Mouse (Mus musculus) embryonic facial prominence, embryonic 12.5 days (tissue): ENCODE measurements around the gene Gm20605. TPM values are rescaled to one million over a fixed set of nuclear protein-coding genes. Genes with fewer than 3 reads are reported as not detected.

Experiments
- ATAC-seq: fragments of 200-750 bp; cut with Nextera tagmentation; 2 replicates; pipeline ENCODE4 v1.8.0; 2017; ENCODE audit not compliant: insufficient number of reproducible peaks, insufficient read depth, low FRiP score, low TSS enrichment
- H3K27ac ChIP-seq: fragments of 300-500 bp; sonication (generic); 2 replicates; pipeline ENCODE4 v1.5.1; 2016; ENCODE audit warnings: mild to moderate bottlenecking
- H3K27me3 ChIP-seq: fragments of 300-500 bp; sonication (generic); 2 replicates; pipeline ENCODE4 v1.6.1; 2016; ENCODE audit warnings: mild to moderate bottlenecking, moderate library complexity
- H3K36me3 ChIP-seq: fragments of 300-500 bp; sonication (generic); 2 replicates; pipeline ENCODE4 v1.6.1; 2016; ENCODE audit warnings: mild to moderate bottlenecking
- H3K4me1 ChIP-seq: fragments of 300-500 bp; sonication (generic); 2 replicates; pipeline ENCODE4 v1.6.1; 2016
- H3K4me2 ChIP-seq: fragments of 300-500 bp; sonication (generic); replicated peaks from 2 replicates; pipeline ENCODE4 v1.6.1; 2016; ENCODE audit warnings: mild to moderate bottlenecking, moderate library complexity
- H3K4me3 ChIP-seq: fragments of 300-500 bp; sonication (generic); 2 replicates; pipeline ENCODE4 v1.5.1; 2016; ENCODE audit warnings: mild to moderate bottlenecking
- H3K9ac ChIP-seq: fragments of 300-500 bp; sonication (generic); 2 replicates; pipeline ENCODE4 v1.6.1; 2016; ENCODE audit warnings: mild to moderate bottlenecking, moderate library complexity
- H3K9me3 ChIP-seq: fragments of 300-500 bp; sonication (generic); 2 replicates; pipeline ENCODE4 v1.6.1; 2016; ENCODE audit warnings: mild to moderate bottlenecking, moderate library complexity
- WGBS: fragments of 180-500 bp; shearing (Covaris S2); methylation state at CpG from one replicate; pipeline ENCODE4 v1.1.7; 2016; 5-methylcytosine and 5-hydroxymethylcytosine counted together
- polyA plus RNA-seq: library from polyadenylated mRNA; unstranded; fragments of >200 nt; fragmentation: Nextera tagmentation; extraction: Ambion mirVana; gene quantifications from 2 replicates; pipeline ENCODE4 v1.2.1, GENCODE M21; 2016

Gm20605 gene
- polyA plus RNA-seq = 9.2 and 11.8 TPM in 2 replicates

- WGBS = under 1% methylated on average over 46 of the region's 46 CpGs
- Histone ChIP-seq H3K9me3 (no peaks in the 10 kb centered on the region), H3K4me3 (peak within 1 kb of the TSS; percentile 77), H3K27ac (peak within 1 kb of the TSS; percentile 92), H3K9ac (peak within 1 kb of the TSS; percentile 77), H3K4me1 (peaks cover 28% of the 10 kb centered on the region), H3K4me2 (peak within 1 kb of the TSS; percentile 81), H3K27me3 (no peaks in the 10 kb centered on the region), H3K36me3 (peaks cover 9% of the 10 kb centered on the region)
- ATAC-seq = peak; percentile 97
Measured at GRCm38 (mm10) chr5:137628498-137629305, at the start of gene Gm20605, which contains the start of the genes Fbxo24 and Lrch4. TSS of gene Gm20605 (plus strand) at chr5:137629175. TSS of gene Fbxo24 (minus strand) at chr5:137629002. TSS of gene Lrch4 (plus strand) at chr5:137629121.

- Histone ChIP-seq H3K4me2 (no peak overlapping the region), H3K27me3 (peaks cover 12% of the 10 kb centered on the region), H3K9me3 (no peaks in the 10 kb centered on the region), H3K4me1 (peaks cover 10% of the 10 kb centered on the region; the same call in 1 of the 2 replicates), H3K36me3 (no peaks in the 10 kb centered on the region), H3K9ac (no peak overlapping the region), H3K4me3 (no peak overlapping the region), H3K27ac (no peak overlapping the region)
- WGBS = 82% methylated on average over 6 of the region's 6 CpGs
- ATAC-seq = no peak
Measured at GRCm38 (mm10) chr5:137580246-137580645, 48.7 kb upstream of the Gm20605 start.

GRCm38 (mm10) chr5:137582702-137583101, 46.3 kb upstream of the Gm20605 start:
- Histone ChIP-seq H3K27me3 (peaks cover 12% of the 10 kb centered on the region), H3K4me2 (peak overlapping the region; percentile 61; the same call in 1 of the 2 replicates), H3K36me3 (no peaks in the 10 kb centered on the region), H3K4me1 (peaks cover 10% of the 10 kb centered on the region; the same call in 1 of the 2 replicates), H3K9me3 (no peaks in the 10 kb centered on the region), H3K4me3 (no peak overlapping the region), H3K9ac (no peak overlapping the region), H3K27ac (no peak overlapping the region)
- ATAC-seq = no peak
- WGBS = 22% methylated on average over 8 of the region's 8 CpGs

DNA sequence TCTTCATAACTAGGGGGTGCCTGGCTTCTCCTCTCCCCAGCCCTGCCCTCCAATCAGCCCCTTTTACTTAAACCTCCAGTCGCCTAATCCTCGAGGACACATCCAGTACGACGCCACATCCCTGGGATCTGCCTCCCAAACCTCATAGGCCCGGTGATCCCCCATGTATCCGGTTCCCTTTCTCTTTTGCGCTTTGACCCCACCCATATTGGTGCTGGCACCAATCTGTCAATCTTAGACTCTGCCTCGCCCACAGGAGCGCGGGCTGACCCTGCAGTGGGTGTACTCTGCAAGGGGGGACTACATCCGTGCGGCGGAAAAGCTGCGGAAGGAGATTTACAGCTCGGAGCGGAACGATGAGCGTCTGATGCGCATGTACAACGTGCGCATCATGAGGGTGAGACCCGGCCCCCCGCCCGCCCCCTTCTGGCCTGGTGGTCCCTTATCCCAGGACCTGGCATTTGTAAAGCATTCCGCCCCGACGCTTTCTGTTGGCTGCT, 45.3 kb upstream of the Gm20605 start:
- H3K4me1 ChIP-seq = peaks cover 10% of the 10 kb centered on the region; the same call in 1 of the 2 replicates
- peak; percentile 60 for ATAC-seq
- no peaks in the 10 kb centered on the region for H3K36me3 ChIP-seq
- peak overlapping the region; percentile 61 for H3K4me2 ChIP-seq
- H3K4me3 ChIP-seq = peak overlapping the region; percentile 38
- H3K27ac ChIP-seq = 0 out of 2 replicates have a peak overlapping the region, but pooled peaks have one; percentile 31
- no peaks in the 10 kb centered on the region for H3K9me3 ChIP-seq
- H3K9ac ChIP-seq = peak overlapping the region; percentile 49
- WGBS = 6% methylated on average over 27 of the region's 27 CpGs
- peaks cover 12% of the 10 kb centered on the region for H3K27me3 ChIP-seq

- Histone ChIP-seq H3K4me2 (no peak overlapping the region), H3K9me3 (no peaks in the 10 kb centered on the region), H3K27ac (no peak overlapping the region), H3K36me3 (no peaks in the 10 kb centered on the region), H3K4me3 (no peak overlapping the region), H3K27me3 (peaks cover 12% of the 10 kb centered on the region), H3K9ac (no peak overlapping the region), H3K4me1 (peaks cover 10% of the 10 kb centered on the region; the same call in 1 of the 2 replicates)
- no peak for ATAC-seq
- 28% methylated on average over 8 of the region's 8 CpGs for WGBS
Measured at GRCm38 (mm10) chr5:137584976-137585375, 44.0 kb upstream of the Gm20605 start.

- Histone ChIP-seq H3K27me3 (no peaks in the 10 kb centered on the region), H3K4me2 (no peak overlapping the region), H3K36me3 (no peaks in the 10 kb centered on the region), H3K27ac (no peak overlapping the region), H3K4me3 (no peak overlapping the region), H3K4me1 (no peaks in the 10 kb centered on the region; the same call in 1 of the 2 replicates), H3K9me3 (no peaks in the 10 kb centered on the region), H3K9ac (no peak overlapping the region)
- WGBS = 71% methylated on average over 5 of the region's 5 CpGs
- no peak for ATAC-seq
Measured at GRCm38 (mm10) chr5:137590507-137590906, 38.5 kb upstream of the Gm20605 start.

GRCm38 (mm10) chr5:137595921-137596320, 33.1 kb upstream of the Gm20605 start:
- 79% methylated on average over 7 of the region's 7 CpGs for WGBS
- peaks cover 9% of the 10 kb centered on the region for H3K36me3 ChIP-seq
- no peak overlapping the region for H3K27ac ChIP-seq
- no peak overlapping the region for H3K9ac ChIP-seq
- no peak overlapping the region for H3K4me2 ChIP-seq
- no peaks in the 10 kb centered on the region for H3K27me3 ChIP-seq
- H3K4me1 ChIP-seq = peaks cover 12% of the 10 kb centered on the region
- H3K9me3 ChIP-seq = no peaks in the 10 kb centered on the region
- no peak for ATAC-seq
- no peak overlapping the region for H3K4me3 ChIP-seq

DNA sequence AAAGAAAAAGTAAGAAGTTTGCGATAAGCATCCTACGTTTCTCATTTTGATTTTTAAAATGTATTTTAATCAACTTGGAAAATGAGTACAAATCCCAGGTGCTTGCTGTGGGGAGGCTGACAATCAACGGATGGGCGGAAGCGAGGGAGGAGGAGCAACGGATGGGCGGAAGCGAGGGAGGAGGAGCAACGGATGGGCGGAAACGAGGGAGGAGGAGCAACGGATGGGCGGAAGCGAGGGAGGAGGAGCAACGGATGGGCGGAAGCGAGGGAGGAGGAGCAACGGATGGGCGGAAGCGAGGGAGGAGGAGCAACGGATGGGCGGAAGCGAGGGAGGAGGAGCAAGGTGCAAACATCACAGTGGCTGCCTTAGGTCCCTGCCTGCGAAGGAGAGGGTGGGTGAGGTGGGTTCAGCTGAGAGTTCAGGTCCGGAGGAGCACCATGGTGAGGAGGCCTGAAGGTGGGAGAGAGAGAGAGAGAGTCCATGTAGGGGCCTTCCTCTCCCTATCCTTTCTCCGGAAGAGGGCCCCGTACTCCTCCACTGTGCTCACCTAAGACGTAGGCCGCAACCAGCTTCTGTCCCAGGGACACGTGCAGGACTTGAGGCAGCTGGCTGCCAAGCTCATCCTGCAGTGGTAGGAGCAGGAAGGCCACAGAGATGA, 32.2 kb upstream of the Gm20605 start:
- H3K36me3 ChIP-seq = peaks cover 9% of the 10 kb centered on the region
- WGBS = 24% methylated on average over 28 of the region's 30 CpGs
- no peak overlapping the region for H3K27ac ChIP-seq
- peak overlapping the region; percentile 16; the same call in 1 of the 2 replicates for H3K4me2 ChIP-seq
- H3K4me1 ChIP-seq = peaks cover 12% of the 10 kb centered on the region
- H3K9me3 ChIP-seq = no peaks in the 10 kb centered on the region
- no peak for ATAC-seq
- H3K4me3 ChIP-seq = no peak overlapping the region
- H3K9ac ChIP-seq = no peak overlapping the region
- H3K27me3 ChIP-seq = no peaks in the 10 kb centered on the region

DNA sequence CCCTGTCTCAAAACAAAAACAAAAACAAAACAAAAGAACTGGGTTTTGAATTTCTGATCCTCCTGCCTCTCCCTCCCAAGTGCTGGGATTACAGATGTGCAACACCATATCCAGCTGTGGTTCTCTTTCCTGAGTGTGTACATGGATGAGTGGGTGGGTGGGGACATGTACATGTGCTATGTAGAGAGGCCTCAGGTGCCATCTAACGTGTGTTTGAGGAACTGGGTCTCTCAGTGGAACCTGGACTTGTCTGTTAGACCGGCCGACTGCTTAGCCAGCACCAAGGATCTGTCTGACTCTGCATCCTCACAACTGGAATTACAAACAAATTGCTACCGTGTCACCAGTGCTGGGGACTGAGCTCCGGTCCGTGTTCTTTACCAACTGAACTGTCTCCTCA, 31.4 kb upstream of the Gm20605 start:
- Histone ChIP-seq H3K36me3 (peaks cover 9% of the 10 kb centered on the region), H3K4me2 (no peak overlapping the region), H3K9me3 (no peaks in the 10 kb centered on the region), H3K9ac (no peak overlapping the region), H3K27ac (no peak overlapping the region), H3K4me3 (no peak overlapping the region), H3K27me3 (no peaks in the 10 kb centered on the region), H3K4me1 (peaks cover 17% of the 10 kb centered on the region)
- WGBS = 93% methylated on average over 6 of the region's 6 CpGs
- ATAC-seq = no peak

DNA sequence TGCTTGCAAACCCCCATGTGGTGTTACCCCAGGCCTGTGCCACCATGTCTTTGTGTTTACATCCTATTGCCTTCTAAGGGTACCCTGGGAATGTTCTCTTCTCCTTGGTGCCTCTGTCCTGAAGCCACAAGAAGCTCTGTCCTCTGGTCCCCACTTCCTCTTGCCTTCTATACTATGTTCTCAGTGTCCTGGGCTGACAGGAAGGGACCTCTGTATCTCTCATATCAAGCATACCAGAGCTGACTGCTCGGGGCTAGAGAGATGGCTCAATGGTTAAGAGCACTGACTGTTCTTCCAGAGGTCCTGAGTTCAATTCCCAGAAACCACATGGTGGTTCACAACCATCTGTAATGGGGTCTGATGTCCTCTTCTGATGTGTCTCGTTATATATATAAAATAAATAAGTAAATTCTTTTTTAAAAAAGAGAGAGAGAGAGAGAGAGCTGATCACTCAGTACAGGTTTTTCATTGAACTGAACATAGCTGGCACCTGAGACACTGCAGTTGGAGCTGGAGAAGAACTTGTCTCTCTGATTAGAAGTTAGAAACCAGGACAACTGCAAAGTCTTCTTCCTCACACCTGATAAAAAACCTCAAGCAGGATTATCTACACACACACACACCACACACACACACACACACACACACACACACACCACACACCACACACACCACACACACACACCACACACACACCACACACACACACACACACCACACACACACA, 30.7 kb upstream of the Gm20605 start:
- H3K36me3 ChIP-seq = peaks cover 9% of the 10 kb centered on the region
- no peaks in the 10 kb centered on the region for H3K27me3 ChIP-seq
- H3K4me1 ChIP-seq = peaks cover 23% of the 10 kb centered on the region
- no peak overlapping the region for H3K4me2 ChIP-seq
- H3K9me3 ChIP-seq = no peaks in the 10 kb centered on the region
- 79% methylated on average over 2 of the region's 2 CpGs for whole genome bisulfite sequencing
- H3K4me3 ChIP-seq = no peak overlapping the region
- ATAC-seq = no peak
- no peak overlapping the region for H3K9ac ChIP-seq
- no peak overlapping the region for H3K27ac ChIP-seq

- WGBS = 58% methylated on average over 9 of the region's 9 CpGs
- no peaks in the 10 kb centered on the region for H3K27me3 ChIP-seq
- peak overlapping the region; percentile 74; the same call in 1 of the 2 replicates for H3K9ac ChIP-seq
- H3K9me3 ChIP-seq = no peaks in the 10 kb centered on the region
- no peak for ATAC-seq
- H3K27ac ChIP-seq = no peak overlapping the region; the same call in 1 of the 2 replicates
- H3K36me3 ChIP-seq = peaks cover 9% of the 10 kb centered on the region
- peak overlapping the region; percentile 64 for H3K4me3 ChIP-seq
- H3K4me2 ChIP-seq = peak overlapping the region; percentile 96
- peaks cover 27% of the 10 kb centered on the region for H3K4me1 ChIP-seq
Measured at GRCm38 (mm10) chr5:137599600-137599999, 29.4 kb upstream of the Gm20605 start.
